Mouse (Mus musculus) neural tube, embryonic 12.5 days (tissue): ENCODE data around the gene Nanos3. TPM values are rescaled to one million over a fixed set of nuclear protein-coding genes. Genes with fewer than 3 reads are reported as not detected.

Experiments
- ATAC-seq: fragments of 200-750 bp; cut with Nextera tagmentation; 2 replicates; pipeline ENCODE4 v1.8.0; 2017; ENCODE audit warnings: low read depth, mild to moderate bottlenecking, moderate TSS enrichment, moderate library complexity; ENCODE audit not compliant: low FRiP score
- H3K27ac ChIP-seq: fragments of 300-500 bp; sonication (generic); 2 replicates; pipeline ENCODE4 v1.5.1; 2016
- H3K27me3 ChIP-seq: fragments of 300-500 bp; sonication (generic); replicated peaks from 2 replicates; pipeline ENCODE4 v1.6.1; 2016; ENCODE audit warnings: mild to moderate bottlenecking
- H3K36me3 ChIP-seq: fragments of 300-500 bp; sonication (generic); 2 replicates; pipeline ENCODE4 v1.6.1; 2016; ENCODE audit warnings: mild to moderate bottlenecking
- H3K4me1 ChIP-seq: fragments of 300-500 bp; sonication (generic); 2 replicates; pipeline ENCODE4 v1.6.1; 2016
- H3K4me2 ChIP-seq: fragments of 300-500 bp; sonication (generic); replicated peaks from 2 replicates; pipeline ENCODE4 v1.6.1; 2016; ENCODE audit warnings: mild to moderate bottlenecking
- H3K4me3 ChIP-seq: fragments of 300-500 bp; sonication (generic); 2 replicates; pipeline ENCODE4 v1.5.1; 2016
- H3K9ac ChIP-seq: fragments of 300-500 bp; sonication (generic); 2 replicates; pipeline ENCODE4 v1.6.1; 2016; ENCODE audit warnings: mild to moderate bottlenecking
- H3K9me3 ChIP-seq: fragments of 300-500 bp; sonication (generic); 2 replicates; pipeline ENCODE4 v1.6.1; 2016; ENCODE audit warnings: mild to moderate bottlenecking
- WGBS: fragments of 180-500 bp; shearing (Covaris S2); methylation state at CpG from one replicate; pipeline ENCODE4 v1.1.7; 2016; 5-methylcytosine and 5-hydroxymethylcytosine counted together
- polyA plus RNA-seq: library from polyadenylated mRNA; unstranded; fragments of >200 nt; fragmentation: Nextera tagmentation; extraction: Ambion mirVana; gene quantifications from 2 replicates; pipeline ENCODE4 v1.2.1, GENCODE M21; 2016

The Nanos3 gene
- polyA plus RNA-seq, 1 experiment from 2014 or later, result 5.3 TPM

GRCm38 (mm10) chr8:84199348-84200125 lies 14.5 kb upstream of the Nanos3 start:
- Histone ChIP-seq H3K4me1 (peaks cover 62% of the 10 kb centered on the region), H3K4me3 (no peak overlapping the region), H3K27ac (no peak overlapping the region), H3K9me3 (no peaks in the 10 kb centered on the region), H3K4me2 (peak overlapping the region; percentile 89), H3K36me3 (no peaks in the 10 kb centered on the region), H3K27me3 (no peaks in the 10 kb centered on the region; the same call in 1 of the 2 replicates), H3K9ac (no peak overlapping the region)
- ATAC-seq, result no peak
- WGBS, result 60% methylated on average over 11 of the region's 11 CpGs

GRCm38 (mm10) chr8:84198871-84199270 lies 13.9 kb upstream of the Nanos3 start:
- H3K4me1 ChIP-seq, result peaks cover 58% of the 10 kb centered on the region
- no peak overlapping the region for H3K4me3 ChIP-seq
- no peaks in the 10 kb centered on the region for H3K9me3 ChIP-seq
- peak overlapping the region; percentile 59 for H3K4me2 ChIP-seq
- H3K36me3 ChIP-seq, result no peaks in the 10 kb centered on the region
- H3K27ac ChIP-seq, result no peak overlapping the region
- ATAC-seq, result 0 out of 2 replicates have a peak, but pooled peaks have one; percentile 0
- WGBS, result 20% methylated on average over 4 of the region's 4 CpGs
- no peak overlapping the region for H3K9ac ChIP-seq
- H3K27me3 ChIP-seq, result no peaks in the 10 kb centered on the region; the same call in 1 of the 2 replicates

- peak overlapping the region; percentile 41 for H3K9ac ChIP-seq
- H3K4me2 ChIP-seq, result peak overlapping the region; percentile 59
- peaks cover 51% of the 10 kb centered on the region for H3K4me1 ChIP-seq
- no peaks in the 10 kb centered on the region for H3K36me3 ChIP-seq
- no peaks in the 10 kb centered on the region for H3K9me3 ChIP-seq
- WGBS, result 2% methylated on average over 30 of the region's 30 CpGs
- peak; percentile 84 for ATAC-seq
- peaks cover 3% of the 10 kb centered on the region; the same call in 1 of the 2 replicates for H3K27me3 ChIP-seq
- H3K27ac ChIP-seq, result peak overlapping the region; percentile 71
- H3K4me3 ChIP-seq, result peak overlapping the region; percentile 48
These were observed 13.1 kb upstream of the Nanos3 start for GRCm38 (mm10) chr8:84197922-84198774.

GRCm38 (mm10) chr8:84197141-84197921 lies 12.3 kb upstream of the Nanos3 start:
- Histone ChIP-seq H3K4me1 (peaks cover 51% of the 10 kb centered on the region), H3K9me3 (no peaks in the 10 kb centered on the region)
- peak; percentile 64 for ATAC-seq

GRCm38 (mm10) chr8:84194224-84194743 lies 9.3 kb upstream of the Nanos3 start:
- Histone ChIP-seq H3K4me1 (peaks cover 36% of the 10 kb centered on the region), H3K9ac (no peak overlapping the region), H3K4me2 (no peak overlapping the region), H3K9me3 (no peaks in the 10 kb centered on the region), H3K27ac (no peak overlapping the region), H3K27me3 (0 out of 2 replicates have a peak, but pooled peaks cover 4% of the 10 kb centered on the region), H3K4me3 (no peak overlapping the region), H3K36me3 (no peaks in the 10 kb centered on the region)
- 72% methylated on average over 3 of the region's 3 CpGs for WGBS
- no peak for ATAC-seq

More at GRCm38 (mm10) chr8:84197141-84197921, 12.3 kb upstream of the Nanos3 start:
- Histone ChIP-seq H3K27ac (peak overlapping the region; percentile 71), H3K9ac (peak overlapping the region; percentile 41), H3K27me3 (peaks cover 4% of the 10 kb centered on the region; the same call in 1 of the 2 replicates), H3K36me3 (no peaks in the 10 kb centered on the region), H3K4me3 (peak overlapping the region; percentile 48), H3K4me2 (peak overlapping the region; percentile 59)
- WGBS, result 2% methylated on average over 43 of the region's 43 CpGs

GRCm38 (mm10) chr8:84193566-84193965 lies 8.5 kb upstream of the Nanos3 start:
- no peak overlapping the region for H3K9ac ChIP-seq
- H3K4me3 ChIP-seq, result no peak overlapping the region
- no peaks in the 10 kb centered on the region for H3K36me3 ChIP-seq
- peaks cover 30% of the 10 kb centered on the region for H3K4me1 ChIP-seq
- WGBS, result 88% methylated on average over 5 of the region's 5 CpGs
- 0 out of 2 replicates have a peak, but pooled peaks cover 4% of the 10 kb centered on the region for H3K27me3 ChIP-seq
- ATAC-seq, result no peak
- H3K27ac ChIP-seq, result no peak overlapping the region
- H3K9me3 ChIP-seq, result no peaks in the 10 kb centered on the region
- no peak overlapping the region for H3K4me2 ChIP-seq

GRCm38 (mm10) chr8:84193161-84193560 lies 8.1 kb upstream of the Nanos3 start:
- Histone ChIP-seq H3K27me3 (0 out of 2 replicates have a peak, but pooled peaks cover 4% of the 10 kb centered on the region), H3K4me1 (peaks cover 26% of the 10 kb centered on the region), H3K27ac (no peak overlapping the region), H3K9ac (no peak overlapping the region), H3K9me3 (no peaks in the 10 kb centered on the region), H3K4me2 (no peak overlapping the region), H3K4me3 (no peak overlapping the region), H3K36me3 (no peaks in the 10 kb centered on the region)
- WGBS, result 76% methylated on average over 4 of the region's 4 CpGs
- no peak for ATAC-seq

- peak; percentile 60 for ATAC-seq
- H3K27me3 ChIP-seq, result 0 out of 2 replicates have a peak, but pooled peaks cover 4% of the 10 kb centered on the region
- WGBS, result 6% methylated on average over 32 of the region's 33 CpGs
- no peak overlapping the region for H3K27ac ChIP-seq
- H3K36me3 ChIP-seq, result no peaks in the 10 kb centered on the region
- no peaks in the 10 kb centered on the region for H3K9me3 ChIP-seq
- no peak overlapping the region for H3K9ac ChIP-seq
- H3K4me2 ChIP-seq, result peak overlapping the region; percentile 49
- peaks cover 20% of the 10 kb centered on the region for H3K4me1 ChIP-seq
- no peak overlapping the region for H3K4me3 ChIP-seq
These were observed 7.5 kb upstream of the Nanos3 start for GRCm38 (mm10) chr8:84192555-84192954.

GRCm38 (mm10) chr8:84192023-84192422 lies 7.0 kb upstream of the Nanos3 start:
- no peak overlapping the region for H3K27ac ChIP-seq
- 32% methylated on average over 13 of the region's 13 CpGs for WGBS
- peak; percentile 48 for ATAC-seq
- H3K4me1 ChIP-seq, result peaks cover 19% of the 10 kb centered on the region
- no peak overlapping the region for H3K4me3 ChIP-seq
- H3K9ac ChIP-seq, result no peak overlapping the region
- H3K4me2 ChIP-seq, result peak overlapping the region; percentile 49
- no peaks in the 10 kb centered on the region for H3K36me3 ChIP-seq
- H3K9me3 ChIP-seq, result no peaks in the 10 kb centered on the region
- H3K27me3 ChIP-seq, result 0 out of 2 replicates have a peak, but pooled peaks cover 4% of the 10 kb centered on the region

GRCm38 (mm10) chr8:84190191-84190867 lies 5.3 kb upstream of the Nanos3 start:
- no peak for ATAC-seq
- 0 out of 2 replicates have a peak, but pooled peaks cover 4% of the 10 kb centered on the region for H3K27me3 ChIP-seq
- H3K9me3 ChIP-seq, result no peaks in the 10 kb centered on the region
- no peak overlapping the region for H3K27ac ChIP-seq
- H3K9ac ChIP-seq, result no peak overlapping the region
- H3K4me3 ChIP-seq, result no peak overlapping the region
- peaks cover 24% of the 10 kb centered on the region for H3K4me1 ChIP-seq
- no peaks in the 10 kb centered on the region for H3K36me3 ChIP-seq
- H3K4me2 ChIP-seq, result no peak overlapping the region
- 91% methylated on average over 7 of the region's 7 CpGs for WGBS

GRCm38 (mm10) chr8:84189603-84190002 lies 4.6 kb upstream of the Nanos3 start:
- WGBS, result 60% methylated on average over 4 of the region's 4 CpGs
- no peak overlapping the region for H3K9ac ChIP-seq
- H3K4me3 ChIP-seq, result no peak overlapping the region
- H3K9me3 ChIP-seq, result no peaks in the 10 kb centered on the region
- H3K27ac ChIP-seq, result no peak overlapping the region
- no peaks in the 10 kb centered on the region for H3K36me3 ChIP-seq
- peaks cover 25% of the 10 kb centered on the region for H3K4me1 ChIP-seq
- no peak for ATAC-seq
- H3K4me2 ChIP-seq, result no peak overlapping the region
- H3K27me3 ChIP-seq, result 0 out of 2 replicates have a peak, but pooled peaks cover 4% of the 10 kb centered on the region
